Mouse (Mus musculus) embryonic facial prominence, embryonic 12.5 days (tissue): ENCODE measurements around the gene Kiss1. TPM values are rescaled to one million over a fixed set of nuclear protein-coding genes. Genes with fewer than 3 reads are reported as not detected.

ENCODE experiments used
- polyA plus RNA-seq: library from polyadenylated mRNA; unstranded; fragments of >200 nt; fragmentation: Nextera tagmentation; extraction: Ambion mirVana; gene quantifications from 2 replicates; pipeline ENCODE4 v1.2.1, GENCODE M21; 2016

The Kiss1 gene
- polyA plus RNA-seq, 1 experiment from 2014 or later = not detected

Other genes with a start within 250 kb of the Kiss1 start
- gene Ppp1r15b, start 190.7 kb upstream of the Kiss1 start, polyA plus RNA-seq = 40.4 and 45.0 TPM in 2 replicates
- 4.6 and 5.2 TPM in 2 replicates for gene Plekha6, start 157.7 kb upstream of the Kiss1 start, polyA plus RNA-seq
- not detected in 2 replicates for gene Golt1a, start 12.1 kb upstream of the Kiss1 start, polyA plus RNA-seq
- 0.19 TPM in 1 of 2 replicates, not detected in the other for gene Ren1, start 28.6 kb downstream of the Kiss1 start, polyA plus RNA-seq
- 3.0 and 3.4 TPM in 2 replicates for gene Etnk2, start 41.7 kb downstream of the Kiss1 start, polyA plus RNA-seq
- gene Sox13, start 102.5 kb downstream of the Kiss1 start, polyA plus RNA-seq = 9.4 and 9.7 TPM in 2 replicates